Mouse (Mus musculus) heart, embryonic 16.5 days (tissue): ENCODE results near the gene Mrpl58. TPM values are rescaled to one million over a fixed set of nuclear protein-coding genes. Genes with fewer than 3 reads are reported as not detected.

Experiments
- ATAC-seq: fragments of 200-750 bp; cut with Nextera tagmentation; replicated peaks from 2 replicates; pipeline ENCODE4 v1.8.0; 2017; ENCODE audit warnings: moderate number of reproducible peaks; ENCODE audit not compliant: insufficient read depth, low FRiP score; ENCODE audit errors: extremely low read depth
- H3K27ac ChIP-seq: fragments of 300-500 bp; sonication (generic); 2 replicates; pipeline ENCODE4 v1.5.1; 2014; ENCODE audit warnings: mild to moderate bottlenecking, low read length, control low read depth, moderate library complexity
- H3K27me3 ChIP-seq: fragments of 300-500 bp; sonication (generic); 2 replicates; pipeline ENCODE4 v1.6.1; 2014; ENCODE audit warnings: low read length, mixed read lengths; ENCODE audit not compliant: control insufficient read depth, insufficient read depth
- H3K36me3 ChIP-seq: fragments of 300-500 bp; sonication (generic); 2 replicates; pipeline ENCODE4 v1.6.1; 2014; ENCODE audit not compliant: control insufficient read depth, insufficient read depth
- H3K4me1 ChIP-seq: fragments of 300-500 bp; sonication (generic); 2 replicates; pipeline ENCODE4 v1.6.1; 2014; ENCODE audit warnings: low read length, mixed read lengths; ENCODE audit not compliant: control insufficient read depth, insufficient read depth
- H3K4me2 ChIP-seq: fragments of 300-500 bp; sonication (generic); 2 replicates; pipeline ENCODE4 v1.6.1; 2014; ENCODE audit warnings: low read depth, mild to moderate bottlenecking, control low read depth, low read length
- H3K4me3 ChIP-seq: fragments of 300-500 bp; sonication (generic); 2 replicates; pipeline ENCODE4 v1.5.1; 2014; ENCODE audit warnings: mild to moderate bottlenecking, control low read depth, low read length
- H3K9ac ChIP-seq: fragments of 300-500 bp; sonication (generic); 2 replicates; pipeline ENCODE4 v1.6.1; 2014; ENCODE audit warnings: low read length, control low read depth
- H3K9me3 ChIP-seq: fragments of 300-500 bp; sonication (generic); replicated peaks from 2 replicates; pipeline ENCODE4 v1.6.1; 2016; ENCODE audit warnings: low read length; ENCODE audit not compliant: control insufficient read depth
- WGBS: fragments of 180-500 bp; shearing (Covaris S2); extraction: QIAGEN DNeasy Blood & Tissue Kit; methylation state at CpG from one replicate; pipeline ENCODE4 v1.1.7; 2014; 5-methylcytosine and 5-hydroxymethylcytosine counted together
- polyA plus RNA-seq: library from polyadenylated mRNA; unstranded; fragments of >200 nt; fragmentation: Nextera tagmentation; extraction: Ambion mirVana; gene quantifications from 2 replicates; pipeline ENCODE4 v1.2.1, GENCODE M21; 2015

The Mrpl58 gene
- polyA plus RNA-seq, 1 experiment from 2014 or later: 179 TPM

GRCm38 (mm10) chr11:115367395-115367944 lies 36.1 kb upstream of the Mrpl58 start, which contains the start of gene Hid1:
Gene Hid1 (minus strand): TSS chr11:115367756.
- Histone ChIP-seq H3K4me3 (peak within 1 kb of the TSS; percentile 66), H3K9me3 (no peaks in the 10 kb centered on the region), H3K27me3 (peaks cover 29% of the 10 kb centered on the region), H3K4me2 (peak within 1 kb of the TSS; percentile 94), H3K36me3 (no peaks in the 10 kb centered on the region), H3K27ac (0 out of 2 replicates have a peak within 1 kb of the TSS, but pooled peaks have one; percentile 22), H3K4me1 (peaks cover 5% of the 10 kb centered on the region), H3K9ac (peak within 1 kb of the TSS; percentile 73)
- under 1% methylated on average over 39 of the region's 39 CpGs for WGBS
- ATAC-seq: peak; percentile 68

GRCm38 (mm10) chr11:115370368-115370767 lies 33.2 kb upstream of the Mrpl58 start:
- peaks cover 35% of the 10 kb centered on the region for H3K27me3 ChIP-seq
- no peak overlapping the region for H3K9ac ChIP-seq

GRCm38 (mm10) chr11:115371354-115371753 lies 32.2 kb upstream of the Mrpl58 start:
- Histone ChIP-seq H3K4me1 (peaks cover 19% of the 10 kb centered on the region), H3K9ac (no peak overlapping the region), H3K9me3 (no peaks in the 10 kb centered on the region), H3K4me3 (no peak overlapping the region), H3K4me2 (no peak overlapping the region), H3K36me3 (no peaks in the 10 kb centered on the region), H3K27me3 (peaks cover 37% of the 10 kb centered on the region), H3K27ac (no peak overlapping the region)
- whole genome bisulfite sequencing: 56% methylated on average over 8 of the region's 8 CpGs
- no peak for ATAC-seq

More at GRCm38 (mm10) chr11:115370368-115370767, 33.2 kb upstream of the Mrpl58 start:
- H3K27ac ChIP-seq: no peak overlapping the region
- WGBS: 49% methylated on average over 7 of the region's 7 CpGs
- no peaks in the 10 kb centered on the region for H3K9me3 ChIP-seq
- H3K4me1 ChIP-seq: peaks cover 19% of the 10 kb centered on the region
- no peak for ATAC-seq
- no peaks in the 10 kb centered on the region for H3K36me3 ChIP-seq
- no peak overlapping the region for H3K4me2 ChIP-seq
- no peak overlapping the region for H3K4me3 ChIP-seq

GRCm38 (mm10) chr11:115372015-115372414 lies 31.5 kb upstream of the Mrpl58 start:
- Histone ChIP-seq H3K27me3 (peaks cover 31% of the 10 kb centered on the region), H3K9me3 (no peaks in the 10 kb centered on the region), H3K4me1 (peaks cover 16% of the 10 kb centered on the region), H3K4me2 (no peak overlapping the region), H3K27ac (no peak overlapping the region), H3K4me3 (no peak overlapping the region), H3K9ac (no peak overlapping the region), H3K36me3 (no peaks in the 10 kb centered on the region)
- ATAC-seq: no peak
- WGBS: 51% methylated on average over 1 of the region's 1 CpGs

GRCm38 (mm10) chr11:115372737-115373136 lies 30.8 kb upstream of the Mrpl58 start:
- 60% methylated on average over 2 of the region's 2 CpGs for WGBS

GRCm38 (mm10) chr11:115373805-115374694 lies 29.5 kb upstream of the Mrpl58 start:
- peak overlapping the region; percentile 71 for H3K4me2 ChIP-seq
- H3K27ac ChIP-seq: peak overlapping the region; percentile 6
- H3K4me3 ChIP-seq: peak overlapping the region; percentile 47
- no peaks in the 10 kb centered on the region for H3K36me3 ChIP-seq
- ATAC-seq: peak; percentile 63
- peaks cover 14% of the 10 kb centered on the region for H3K4me1 ChIP-seq
- H3K9ac ChIP-seq: peak overlapping the region; percentile 50
- peaks cover 2% of the 10 kb centered on the region; the same call in 1 of the 2 replicates for H3K9me3 ChIP-seq
- H3K27me3 ChIP-seq: peaks cover 27% of the 10 kb centered on the region
- 1% methylated on average over 30 of the region's 30 CpGs for WGBS

More at GRCm38 (mm10) chr11:115372737-115373136, 30.8 kb upstream of the Mrpl58 start:
- Histone ChIP-seq H3K4me1 (peaks cover 14% of the 10 kb centered on the region), H3K9ac (no peak overlapping the region), H3K36me3 (no peaks in the 10 kb centered on the region), H3K4me2 (no peak overlapping the region), H3K4me3 (no peak overlapping the region), H3K9me3 (no peaks in the 10 kb centered on the region), H3K27me3 (peaks cover 27% of the 10 kb centered on the region), H3K27ac (no peak overlapping the region)
- no peak for ATAC-seq

- Histone ChIP-seq H3K4me2 (peak overlapping the region; percentile 71), H3K9me3 (peaks cover 2% of the 10 kb centered on the region; the same call in 1 of the 2 replicates), H3K27ac (peak overlapping the region; percentile 6), H3K9ac (peak overlapping the region; percentile 50), H3K36me3 (no peaks in the 10 kb centered on the region), H3K27me3 (peaks cover 24% of the 10 kb centered on the region), H3K4me3 (peak overlapping the region; percentile 47), H3K4me1 (peaks cover 14% of the 10 kb centered on the region)
- WGBS: 45% methylated on average over 12 of the region's 12 CpGs
- ATAC-seq: no peak; the same call in 1 of the 2 replicates
Measured at GRCm38 (mm10) chr11:115374695-115375425, 28.7 kb upstream of the Mrpl58 start.

GRCm38 (mm10) chr11:115376722-115377121 lies 26.8 kb upstream of the Mrpl58 start:
- Histone ChIP-seq H3K4me1 (peaks cover 18% of the 10 kb centered on the region), H3K9ac (no peak overlapping the region), H3K27me3 (peaks cover 11% of the 10 kb centered on the region), H3K4me3 (no peak overlapping the region), H3K27ac (no peak overlapping the region), H3K4me2 (no peak overlapping the region), H3K36me3 (no peaks in the 10 kb centered on the region), H3K9me3 (peaks cover 2% of the 10 kb centered on the region; the same call in 1 of the 2 replicates)
- ATAC-seq: no peak
- 56% methylated on average over 7 of the region's 7 CpGs for WGBS
